Mouse (Mus musculus): ENCODE results near the gene Cd72. TPM values are rescaled to one million over a fixed set of nuclear protein-coding genes. Genes with fewer than 3 reads are reported as not detected.

Gene Cd72
- total RNA-seq, 2 experiments from 2014 or later: 0.82 to 4.7 TPM

DNA sequence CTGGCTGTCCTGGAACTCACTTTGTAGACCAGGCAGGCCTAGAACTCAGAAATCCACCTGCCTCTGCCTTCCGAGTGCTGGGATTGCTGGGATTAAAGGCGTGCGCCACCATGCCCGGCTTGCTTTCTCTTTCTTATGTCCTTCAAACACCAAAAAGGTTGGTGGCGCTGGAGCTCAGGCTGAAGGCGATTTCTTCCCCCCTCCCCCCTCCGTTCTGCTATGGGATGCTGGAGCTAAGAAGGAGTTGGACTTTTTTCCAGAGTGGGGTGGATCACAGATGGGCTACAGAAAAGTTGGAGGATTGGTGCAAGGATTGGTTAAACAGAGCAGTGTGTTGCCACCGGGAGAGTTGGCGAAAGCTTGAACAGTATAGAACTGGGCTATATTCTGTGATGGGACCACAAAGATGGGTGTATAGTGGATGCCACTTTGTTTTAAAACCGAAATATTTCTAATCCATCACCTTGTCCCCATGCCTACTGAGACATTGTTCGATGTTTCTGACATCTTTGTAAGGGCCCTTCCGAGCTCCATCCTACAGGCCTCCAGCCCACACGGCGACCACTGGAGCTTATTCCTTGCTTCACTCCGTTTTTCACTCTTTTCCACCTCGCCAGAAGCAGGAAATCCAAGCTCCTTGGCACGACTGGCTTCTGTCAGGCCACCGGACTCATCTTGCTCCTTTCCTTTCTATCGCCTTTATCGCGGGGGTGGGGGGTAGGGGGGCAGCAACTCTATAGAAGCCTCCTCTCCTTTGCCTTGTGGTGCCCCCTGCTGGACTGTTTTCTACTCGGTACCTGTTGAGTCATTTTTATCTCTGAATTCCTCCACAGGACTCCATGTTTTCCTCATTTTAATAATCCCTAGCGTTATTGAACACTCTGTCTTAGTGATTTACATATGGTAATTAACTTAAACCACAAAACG, 24.7 kb upstream of the Cd72 start:
- DNase-seq: peak; percentile 69 to 88

DNA sequence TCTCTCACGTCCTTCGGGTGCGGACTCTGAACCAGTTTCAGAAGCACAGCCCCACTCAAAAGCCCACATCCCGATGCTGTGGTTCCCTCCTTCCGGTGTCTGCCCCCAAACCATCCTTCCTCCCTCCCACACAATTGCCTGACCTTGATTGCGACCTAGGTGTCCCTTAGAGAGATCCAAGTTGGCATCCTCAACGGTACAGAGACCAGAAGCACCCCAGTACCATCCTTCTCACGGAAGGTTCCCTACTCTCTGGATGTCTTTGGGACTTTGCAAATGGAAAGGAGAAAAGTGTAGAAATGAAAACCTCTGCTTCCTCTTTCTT, 24.1 kb upstream of the Cd72 start:
- DNase-seq: no peak

DNA sequence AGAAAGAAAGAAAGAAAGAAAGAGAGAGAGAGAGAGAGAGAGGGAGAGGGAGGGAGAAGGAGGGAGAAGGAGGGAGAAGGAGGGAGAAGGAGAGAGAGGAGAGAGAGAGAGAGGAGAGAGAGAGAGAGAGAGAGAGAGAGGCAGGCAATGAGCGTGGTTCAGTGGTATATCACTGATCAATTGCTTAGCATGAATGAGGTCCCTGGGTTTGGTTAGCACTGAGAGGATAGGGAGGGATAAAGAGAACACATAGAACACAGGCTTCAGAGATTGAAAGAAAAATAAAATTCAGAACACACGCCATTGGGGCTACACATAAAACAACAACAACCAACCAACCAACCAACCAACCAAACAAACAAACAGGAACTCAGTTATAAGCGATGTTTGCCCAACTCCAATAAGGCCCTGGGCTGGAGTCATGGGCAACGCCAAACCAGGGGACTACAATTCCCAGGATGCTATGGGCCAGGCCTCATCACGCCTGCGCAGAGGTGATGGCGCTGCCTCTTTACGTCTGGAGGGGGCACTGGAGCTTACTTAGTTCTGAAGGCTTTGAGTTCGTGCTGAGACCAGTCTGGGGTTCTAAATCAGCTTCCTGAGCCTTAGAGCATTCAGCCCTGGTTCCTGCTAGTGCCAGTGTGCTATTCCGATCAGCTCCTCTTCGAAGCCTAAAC, 23.6 kb upstream of the Cd72 start:
- DNase-seq: peak; percentile 93 to 94

DNA sequence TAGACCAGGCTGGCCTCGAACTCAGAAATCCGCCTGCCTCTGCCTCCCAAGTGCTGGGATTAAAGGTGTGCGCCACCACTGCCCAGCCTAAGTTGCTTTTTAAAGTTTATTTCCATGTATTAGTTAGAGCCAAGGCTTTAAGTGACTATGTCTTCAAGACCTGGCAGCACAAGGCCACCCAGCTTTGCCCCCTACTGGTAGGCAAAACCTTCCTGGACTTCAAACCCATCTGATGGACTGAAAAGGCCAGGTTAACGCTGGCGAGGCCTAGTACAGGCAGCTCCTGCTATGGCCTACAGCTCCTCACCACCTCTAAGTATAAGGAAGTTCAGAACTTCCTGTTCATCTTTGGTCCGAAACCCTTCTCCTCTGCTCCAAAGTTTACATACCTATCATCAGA, 22.2 kb upstream of the Cd72 start:
- no peak for DNase-seq

DNA sequence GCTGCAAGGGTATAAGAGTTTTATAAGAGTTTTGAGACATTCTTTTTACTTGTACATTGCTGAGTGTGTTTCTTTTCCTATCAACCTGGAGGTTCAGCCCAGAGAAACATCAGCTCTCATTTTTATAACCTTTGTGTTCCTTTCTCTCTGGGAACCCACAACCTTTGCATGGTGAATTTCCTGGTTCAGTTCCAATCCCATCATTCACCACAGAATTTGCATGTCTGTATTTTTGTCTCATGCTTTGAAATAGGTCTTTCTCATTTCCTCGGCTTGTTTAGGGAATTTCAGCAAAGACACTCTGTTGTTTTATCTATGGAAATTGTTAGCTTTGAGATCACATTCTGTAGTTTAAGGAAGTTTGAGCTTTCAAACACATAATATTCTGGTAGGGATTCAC, 19.2 kb upstream of the Cd72 start:
- no peak for DNase-seq

DNA sequence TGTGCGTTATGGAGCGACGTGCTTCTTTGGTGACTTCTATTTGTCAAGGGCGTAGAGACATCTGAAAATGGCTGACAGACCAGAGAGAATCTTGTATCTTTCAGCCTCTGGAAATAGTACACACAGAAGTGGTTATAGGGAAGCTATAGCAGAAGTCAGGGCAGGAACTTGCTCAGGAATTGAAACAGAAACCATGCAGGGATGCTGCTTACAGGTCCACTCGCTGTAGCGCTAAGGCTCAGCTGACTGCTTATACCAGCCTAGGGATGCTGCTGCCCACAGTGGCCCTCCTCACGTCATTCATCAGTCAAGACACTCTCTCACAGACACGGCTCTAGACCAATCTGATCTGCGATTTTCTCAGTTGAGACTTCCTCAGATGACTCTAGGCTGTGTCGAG, 15.9 kb upstream of the Cd72 start:
- no peak for DNase-seq

DNA sequence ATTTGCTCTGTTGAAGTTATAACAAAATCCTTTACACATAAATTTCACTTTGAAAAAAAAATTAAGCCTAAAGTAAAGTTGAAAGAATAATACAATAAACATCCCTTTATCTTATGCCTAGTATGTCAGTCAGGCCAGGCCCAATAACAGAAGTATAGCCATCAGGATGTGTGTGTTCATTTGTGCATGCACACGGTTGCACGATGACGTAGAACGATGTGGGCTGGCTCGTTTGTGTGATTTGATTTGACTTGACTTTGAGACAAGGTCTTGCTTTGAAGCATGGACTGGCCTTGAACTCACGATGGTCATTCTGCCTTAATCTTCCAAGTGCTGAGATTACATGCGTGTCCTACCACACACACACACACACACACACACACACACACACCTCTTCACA, 12.4 kb upstream of the Cd72 start:
- no peak for DNase-seq

DNA sequence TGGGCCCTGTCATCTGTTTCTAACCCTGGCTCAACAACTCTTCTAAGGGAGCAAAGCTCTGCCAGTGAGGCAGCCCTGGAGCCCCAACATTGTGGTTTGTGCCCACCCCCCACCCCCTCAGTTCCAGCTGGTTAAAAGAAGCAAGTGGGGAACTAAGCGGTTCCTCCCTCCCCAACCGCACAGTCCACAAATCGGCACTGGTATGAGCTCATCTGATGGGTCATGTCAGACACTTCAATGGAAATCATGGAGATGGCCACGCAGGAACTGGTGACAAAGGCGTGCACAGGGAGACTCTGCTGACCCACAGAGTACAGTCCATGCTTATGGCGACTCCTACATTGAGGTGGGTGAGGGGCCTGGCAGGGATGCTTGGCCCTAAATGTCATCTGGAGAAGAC, 11.5 kb upstream of the Cd72 start:
- no peak for DNase-seq

DNA sequence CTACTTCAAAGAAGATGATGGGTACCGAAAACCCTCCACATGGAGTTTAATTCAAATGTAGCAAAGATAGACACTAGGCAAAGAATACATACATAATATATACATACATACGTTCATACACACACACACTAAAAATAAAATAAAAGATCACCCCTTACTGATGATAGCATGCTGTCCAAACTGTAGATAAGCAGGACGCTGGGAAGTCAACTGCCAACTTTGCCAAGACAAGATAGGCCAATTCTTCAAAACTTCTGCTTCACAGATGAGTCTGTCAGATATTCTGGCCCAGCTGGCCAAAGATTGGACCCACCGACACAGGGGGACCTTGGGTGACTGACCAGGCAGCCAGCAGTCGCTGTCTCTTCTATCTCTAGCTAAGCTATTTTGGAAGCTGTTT, 8.7 kb upstream of the Cd72 start:
- no peak for DNase-seq

DNA sequence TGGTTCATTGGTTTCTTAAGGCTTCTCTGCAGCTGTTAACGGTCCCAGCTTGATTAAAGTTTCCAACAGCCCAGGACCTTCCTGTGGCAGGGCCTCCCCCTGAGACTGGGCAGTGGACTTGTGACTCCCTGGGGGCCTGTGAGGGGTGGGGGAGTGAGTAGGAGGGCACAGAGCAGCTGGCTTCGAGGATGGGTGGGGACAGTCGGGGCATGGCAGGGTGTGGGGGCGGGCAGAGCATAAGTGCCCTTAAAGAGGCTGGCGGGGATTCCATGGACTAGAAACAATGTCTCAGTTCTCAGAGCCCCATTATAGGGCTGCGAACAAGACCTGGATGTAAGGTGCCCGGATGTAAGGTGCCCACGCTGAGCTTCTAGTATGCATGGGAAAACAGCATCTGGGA, 2.7 kb upstream of the Cd72 start:
- no peak for DNase-seq

DNA sequence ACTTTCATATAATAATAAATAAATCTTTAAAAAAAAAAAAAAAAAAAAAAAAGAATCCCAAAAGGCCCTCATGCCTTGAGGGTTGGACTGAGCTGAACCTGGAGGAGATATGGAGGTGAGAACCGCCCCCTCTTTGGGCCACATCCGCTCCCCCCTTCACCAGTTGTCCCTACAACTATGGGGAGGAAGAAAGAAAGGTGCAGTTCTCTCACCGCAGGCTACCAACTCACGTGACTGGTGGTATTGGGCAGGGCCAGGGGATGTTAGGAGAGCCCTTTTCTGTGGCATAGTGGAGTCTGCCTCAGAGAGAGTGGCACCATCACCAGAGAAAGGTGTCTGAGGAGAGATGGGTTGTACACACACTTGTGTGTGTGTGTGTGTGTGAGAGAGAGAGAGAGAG, 2.0 kb upstream of the Cd72 start:
- no peak for DNase-seq

DNA sequence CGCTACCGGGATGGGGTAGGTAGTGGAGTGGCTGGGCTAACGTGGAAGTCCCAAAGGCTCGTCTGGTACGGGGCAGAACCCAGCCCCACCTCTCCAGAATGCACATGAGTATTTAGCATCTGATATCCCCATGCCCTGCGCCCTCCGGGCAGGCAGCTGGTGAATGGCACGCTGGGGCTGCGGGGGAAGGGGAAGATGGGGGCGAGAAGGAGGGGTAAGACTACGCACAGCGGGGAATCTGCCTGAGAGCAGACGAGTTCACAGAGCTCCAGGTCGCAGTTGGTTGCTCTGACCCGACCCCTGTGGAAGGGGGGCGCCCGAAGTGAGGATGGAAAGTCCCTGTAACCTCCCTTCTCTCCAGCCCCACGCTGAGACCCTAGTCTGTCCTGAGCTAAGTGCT, 1.0 kb downstream of the Cd72 start:
- no peak for DNase-seq

DNA sequence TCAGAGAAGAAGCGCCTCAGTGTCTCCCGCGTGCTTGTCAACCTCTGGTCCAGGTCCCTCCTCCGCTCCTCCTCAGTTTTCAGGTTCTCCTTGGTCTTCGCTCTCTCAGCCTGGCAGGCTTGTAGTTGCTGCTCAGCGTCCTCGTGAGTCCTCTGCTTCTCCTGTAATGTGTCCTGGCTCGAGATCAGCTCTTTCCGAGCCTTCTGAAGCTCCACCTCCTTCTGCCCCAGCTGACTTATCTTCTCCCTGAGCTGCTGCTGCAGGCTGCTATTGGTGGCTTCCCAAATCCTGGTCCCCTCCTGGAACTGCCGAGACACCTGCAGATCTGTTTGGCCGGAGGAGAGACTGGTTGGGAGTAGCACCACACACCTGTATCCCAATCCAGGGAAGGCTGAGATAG, 2.1 kb downstream of the Cd72 start:
- DNase-seq: peak in 1 of 2 experiments; percentile 34

DNA sequence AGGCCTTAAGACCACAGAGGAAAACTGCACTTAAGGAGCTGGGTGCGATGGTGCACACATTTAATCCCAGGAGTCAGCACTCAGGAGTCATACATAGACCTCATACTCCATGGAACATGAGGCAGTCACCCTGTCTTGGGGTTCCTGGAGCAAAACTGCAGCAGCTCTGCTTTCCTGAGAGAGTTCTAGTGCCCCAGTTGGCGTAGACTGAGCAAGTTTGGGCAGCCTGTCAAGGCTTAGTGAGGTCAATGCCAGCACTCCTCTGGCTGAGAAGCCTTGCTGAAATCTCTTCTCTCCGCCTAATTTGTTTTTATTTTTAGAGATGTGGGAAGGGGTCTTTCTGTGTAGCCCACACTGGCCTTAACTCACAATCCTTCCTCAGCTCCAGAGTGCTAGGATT, 5.9 kb downstream of the Cd72 start:
- peak in 1 of 2 experiments; percentile 47 for DNase-seq

DNA sequence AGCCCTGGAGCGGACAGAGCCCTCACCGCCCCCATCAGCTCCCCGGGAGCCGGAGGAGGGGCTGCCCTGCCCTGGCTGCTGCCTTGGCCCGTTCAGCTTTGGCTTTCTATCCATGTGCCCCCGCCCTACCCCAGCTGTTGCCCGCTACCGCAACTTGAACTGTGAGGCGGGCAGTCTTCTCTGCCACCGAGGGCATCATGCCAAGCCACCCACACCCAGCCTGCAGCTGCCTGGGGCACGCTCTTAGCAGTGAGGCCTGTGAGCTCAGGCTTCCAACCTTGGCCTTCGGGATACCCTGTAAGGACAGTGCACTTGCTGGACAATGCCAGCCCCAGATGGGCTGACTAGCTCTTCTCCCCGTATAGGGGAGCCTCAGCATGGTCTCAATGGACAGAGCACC, 7.2 kb downstream of the Cd72 start:
- peak in 1 of 2 experiments; percentile 55 for DNase-seq

DNA sequence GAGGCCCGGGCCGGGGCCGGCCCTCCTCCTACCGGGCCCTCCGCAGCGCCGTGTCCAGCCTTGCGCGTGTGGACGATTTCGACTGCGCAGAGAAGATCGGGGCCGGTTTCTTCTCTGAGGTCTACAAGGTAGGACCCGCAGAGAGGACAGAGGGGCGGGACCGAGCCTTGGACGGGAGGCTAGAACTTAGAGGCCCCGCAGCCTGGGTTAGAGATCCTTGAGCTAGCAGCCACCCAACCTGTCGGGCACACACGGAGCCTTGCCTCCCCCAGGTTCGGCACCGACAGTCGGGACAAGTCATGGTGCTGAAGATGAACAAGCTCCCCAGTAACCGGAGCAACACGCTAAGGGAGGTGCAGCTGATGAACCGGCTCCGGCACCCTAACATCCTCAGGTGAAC, 10.9 kb downstream of the Cd72 start:
- DNase-seq: peak in 1 of 2 experiments; percentile 46

DNA sequence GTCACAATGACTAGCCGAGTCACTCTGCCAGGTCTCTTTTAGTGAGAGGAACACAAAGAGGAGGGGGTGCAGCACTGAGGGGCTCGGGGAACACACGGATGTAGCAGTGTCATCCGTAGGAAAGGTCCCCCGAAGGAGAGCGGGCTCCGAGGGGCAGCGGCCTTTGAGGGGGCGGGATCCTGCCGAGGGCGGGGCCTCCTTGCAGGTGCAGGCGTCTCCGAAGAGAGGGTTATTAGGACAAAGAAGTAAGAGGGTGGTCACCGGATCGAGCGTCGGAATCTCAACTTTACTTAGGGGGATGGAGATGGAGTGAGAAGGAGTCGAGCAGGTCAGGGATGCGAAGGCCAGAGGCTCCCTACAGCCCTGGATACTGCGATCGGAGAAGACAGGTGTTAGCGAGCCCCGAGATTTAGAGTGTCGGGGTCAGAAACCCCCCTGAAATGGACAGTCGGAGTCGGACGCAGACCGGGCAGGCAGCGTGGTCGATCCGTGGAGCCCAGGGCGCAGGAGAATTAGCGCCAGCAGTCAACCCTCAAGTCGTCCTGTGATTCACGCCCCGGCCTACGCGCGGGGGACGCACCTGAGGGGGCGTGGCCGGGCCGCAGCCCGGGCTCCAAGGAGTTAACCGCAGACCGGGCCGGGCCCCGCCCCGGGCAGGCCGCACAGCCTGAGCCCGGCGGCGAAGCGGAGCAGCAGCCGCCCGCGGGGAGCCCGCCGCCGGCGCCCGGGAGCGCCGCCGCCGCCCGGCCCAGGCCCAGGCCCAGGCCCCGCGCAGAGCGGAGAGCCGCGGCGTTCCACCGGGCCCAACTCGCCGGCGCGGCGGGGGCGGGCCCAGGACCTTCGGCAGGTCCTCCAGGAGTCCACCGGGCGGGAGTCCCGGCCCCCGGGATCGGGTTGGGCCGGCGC, 11.7 kb downstream of the Cd72 start:
- peak; percentile 71 to 77 for DNase-seq

DNA sequence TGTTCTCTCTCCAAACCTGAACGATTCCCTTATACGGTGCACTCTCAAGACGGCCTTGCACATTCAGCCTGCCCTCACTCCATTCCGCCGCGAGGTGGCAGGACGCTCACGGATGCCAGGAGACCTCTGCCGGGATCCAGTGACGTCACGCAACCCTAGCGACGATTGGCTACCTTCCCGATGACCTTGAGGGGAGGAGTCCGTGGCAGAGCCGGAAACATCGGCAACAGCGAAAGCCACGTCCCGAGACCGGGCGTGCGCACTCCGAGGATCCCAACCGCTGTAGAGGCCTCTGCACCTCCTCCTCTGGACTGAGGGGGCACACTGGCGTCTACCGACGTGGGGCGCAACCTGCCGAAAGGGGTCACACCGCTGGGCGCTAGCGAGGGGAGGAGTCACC, 12.4 kb downstream of the Cd72 start:
- peak; percentile 99 for DNase-seq

DNA sequence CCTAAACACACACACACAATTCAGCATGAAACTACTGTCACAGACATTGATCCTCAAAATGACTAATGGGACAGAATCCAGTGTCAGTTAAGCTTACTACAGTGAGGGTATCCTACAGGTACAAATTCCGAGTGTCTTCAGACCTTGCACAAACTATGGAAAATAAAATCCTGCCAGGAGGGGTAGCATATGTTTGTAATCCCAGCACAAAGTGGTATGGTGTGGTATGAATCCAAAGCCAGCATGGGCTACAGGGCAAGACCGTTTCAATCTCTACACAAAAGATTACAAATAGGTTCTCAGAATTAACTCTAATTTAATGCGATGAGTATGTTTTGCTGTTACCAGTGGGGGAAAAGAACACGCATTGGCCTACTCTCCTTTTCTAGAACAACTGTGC, 12.8 kb downstream of the Cd72 start, which contains the start of gene Tesk1:
TSS of gene Tesk1 (plus strand) at position 301 of the 400 bp plus-strand sequence.
- DNase-seq: no peak

DNA sequence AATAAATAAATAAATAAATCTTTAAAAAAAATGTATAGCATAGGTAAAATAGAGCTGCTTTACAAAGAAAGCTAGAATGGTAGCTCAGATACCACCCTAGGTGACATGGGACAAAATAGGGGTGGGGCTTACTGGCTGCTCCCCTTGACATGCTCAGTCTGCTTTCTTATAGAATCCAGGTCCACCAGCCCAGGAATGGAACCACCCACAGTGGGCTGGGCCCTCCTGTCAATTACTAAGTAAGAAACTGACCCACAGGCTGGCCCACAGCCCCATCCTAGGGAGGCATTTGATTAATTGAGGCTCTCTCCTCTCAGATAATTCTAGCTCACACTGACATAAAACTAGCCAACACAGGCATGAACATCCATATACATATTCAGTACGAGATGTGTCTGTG, 21.6 kb downstream of the Cd72 start:
- DNase-seq: no peak

DNA sequence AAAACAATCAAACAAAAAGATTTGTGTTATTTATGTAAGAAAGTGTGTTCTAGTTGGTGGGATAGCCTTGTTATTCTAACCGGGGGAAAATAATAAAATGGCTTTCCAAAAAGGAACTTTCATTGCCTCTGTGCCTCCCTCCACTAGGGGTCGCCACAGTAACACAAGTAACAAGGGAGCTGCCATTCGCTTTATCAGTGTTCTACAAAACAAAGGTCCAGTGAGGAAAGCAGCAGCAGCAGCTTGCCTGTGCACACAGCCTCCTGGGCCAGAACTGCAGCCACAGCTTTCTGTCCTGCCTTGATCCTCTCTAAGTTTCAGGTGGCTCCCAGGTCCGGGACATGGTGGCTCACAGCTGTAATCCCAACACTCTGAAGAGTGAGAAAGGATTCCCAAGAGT, 22.7 kb downstream of the Cd72 start:
- DNase-seq: peak; percentile 87 to 92

DNA sequence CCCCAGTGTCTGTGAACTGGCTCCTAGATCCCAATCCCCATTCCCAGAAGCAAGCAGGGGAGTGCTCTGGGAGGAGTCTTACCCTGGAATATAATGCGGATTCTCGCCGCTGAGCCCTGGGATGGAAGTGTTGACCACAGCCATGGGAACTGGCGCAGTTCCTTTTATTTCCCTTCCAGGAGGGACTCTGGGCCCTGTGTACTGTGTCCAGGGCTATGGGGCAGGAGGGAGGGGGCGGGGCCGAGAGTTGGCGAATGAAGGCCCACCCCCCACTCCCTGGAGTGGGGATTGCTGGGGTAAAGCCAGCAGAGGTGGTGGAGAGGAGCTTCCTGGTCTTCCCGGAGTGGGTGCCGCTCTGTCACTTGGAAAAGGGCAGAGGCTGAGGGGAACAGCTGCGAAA, 25.5 kb downstream of the Cd72 start, which contains the start of gene Fam166b:
TSS of gene Fam166b (minus strand) at position 189 of the 400 bp plus-strand sequence.
- peak in 1 of 2 experiments; percentile 48 for DNase-seq
